Mouse (Mus musculus): ENCODE results near the gene Pphln1.

DNA sequence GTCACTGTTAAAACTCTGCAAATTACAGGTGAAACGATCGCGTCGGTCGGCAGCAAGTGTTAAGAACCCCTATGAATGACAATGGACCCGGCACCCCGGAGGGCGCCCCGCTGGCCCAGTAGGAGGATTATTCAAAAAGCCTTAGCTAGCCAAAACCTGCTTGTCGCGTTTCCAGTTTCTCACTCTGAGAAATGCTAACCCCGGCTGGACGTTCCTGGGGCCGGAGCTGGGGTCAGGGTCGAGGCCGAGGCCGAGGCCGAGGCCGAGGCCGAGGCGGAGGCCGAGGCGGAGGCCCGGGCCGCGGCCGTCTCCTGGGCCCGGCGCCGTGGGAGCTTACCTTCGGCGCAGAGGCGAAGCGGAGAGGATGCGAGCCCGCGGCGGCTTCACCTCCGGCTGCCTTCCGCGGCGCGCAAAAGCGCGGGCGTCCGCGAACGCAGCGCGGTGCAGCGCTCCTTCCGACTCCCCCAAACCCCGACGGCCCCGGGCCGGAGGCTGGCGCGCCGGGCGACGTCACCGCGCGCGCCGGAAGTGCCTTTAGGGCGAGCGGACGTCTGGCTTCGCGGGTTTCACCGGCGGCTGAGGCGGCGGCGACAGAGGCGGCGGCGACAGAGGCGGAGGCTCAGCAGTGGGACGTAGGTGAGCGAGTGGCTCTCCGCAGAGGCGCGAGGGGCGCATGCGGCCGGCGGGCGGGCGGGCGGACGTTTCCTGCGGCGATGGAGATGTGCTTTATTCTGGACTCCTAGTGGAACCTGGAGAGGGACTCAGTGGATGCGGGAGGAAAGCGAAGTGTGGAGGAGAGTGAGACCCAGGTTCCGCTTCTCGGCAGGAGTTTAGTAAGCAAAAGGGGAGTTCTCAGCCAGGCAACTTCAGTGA lies at the start of gene Pphln1, which contains the start of gene Zcrb1:
- peak; percentile 78; the same call in 1 of the 2 replicates for TF ChIP-seq HCFC1 (IDR thresholded peaks at IDR 0.05; ENCODE audit: borderline replicate concordance, insufficient read depth, low read length)
- no peak for TF ChIP-seq MAFK (IDR thresholded peaks at IDR 0.05; ENCODE audit: insufficient read depth, low read depth, low read length)
- no peak for TF ChIP-seq CHD2 (IDR thresholded peaks at IDR 0.05; ENCODE audit: low read depth, low read length)
- no peak for TF ChIP-seq ZNF384 (IDR thresholded peaks at IDR 0.05; ENCODE audit: low read depth, low read length)
- TF ChIP-seq ZC3H11A (IDR thresholded peaks at IDR 0.05; ENCODE audit: borderline replicate concordance, low read depth, low read length) = no peak
